Mouse (Mus musculus) hematopoietic stem cell, adult 5-6 weeks (primary cell): ENCODE data around the gene Pde6h. TPM values are rescaled to one million over a fixed set of nuclear protein-coding genes. Genes with fewer than 3 reads are reported as not detected.
A peak's percentile ranks its signal among the peaks of the same experiment; 100 is the strongest.
"Not testable (repeated sequence)": the region's sequence is repeated elsewhere in the genome, so short reads cannot be mapped to it uniquely, and the experiment has no call there.

ENCODE experiments used
- ATAC-seq, 2 experiments: fragments of 125-278 bp in 1 of 2; replicated peaks in 1 of 2; 2 replicates each; pipeline ENCODE4 v1.8.0; 2016 to 2017; ENCODE audit warnings: inconsistent platforms in 2 of 2, mild to moderate bottlenecking in 2 of 2, moderate number of reproducible peaks in 2 of 2, low read depth in 1 of 2, moderate TSS enrichment in 1 of 2; ENCODE audit not compliant: low FRiP score in 2 of 2, poor library complexity in 2 of 2, severe bottlenecking in 2 of 2, insufficient read depth in 1 of 2, low TSS enrichment in 1 of 2
- total RNA-seq: library from RNA; stranded (forward); fragments of 172-1452, 232-1000 nt; gene quantifications from 2 replicates; pipeline ENCODE4 v1.2.3, GENCODE M21; 2017

Gene Pde6h
- 0.44 TPM in 1 of 2 replicates, not detected in the other for total RNA-seq

GRCm38 (mm10) chr6:136923532-136923931 is at the start of gene Pde6h:
Pde6h (plus strand) TSS chr6:136923832.
- no peak for ATAC-seq

DNA sequence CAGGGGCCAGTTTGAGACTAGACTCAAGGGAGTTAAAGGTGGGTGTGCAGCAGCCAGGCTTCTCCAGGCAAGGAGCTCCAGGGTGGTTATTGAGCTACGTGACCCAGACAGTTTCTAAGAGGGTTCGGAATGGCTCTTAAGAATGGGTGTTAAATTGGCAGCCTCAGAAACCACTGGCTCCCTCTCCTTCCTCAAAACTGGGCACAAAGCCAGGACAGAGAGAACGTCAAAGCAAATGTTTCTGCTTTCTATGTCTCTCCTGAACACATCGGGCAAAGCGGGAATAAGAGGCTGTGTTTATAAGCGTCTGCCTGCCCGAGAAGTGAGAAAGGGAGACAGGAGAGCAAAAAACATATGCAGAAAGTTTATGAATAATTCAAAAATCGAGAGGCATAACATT is 49.0 kb upstream of the Pde6h start:
- peak; percentile 49 to 68 for ATAC-seq

DNA sequence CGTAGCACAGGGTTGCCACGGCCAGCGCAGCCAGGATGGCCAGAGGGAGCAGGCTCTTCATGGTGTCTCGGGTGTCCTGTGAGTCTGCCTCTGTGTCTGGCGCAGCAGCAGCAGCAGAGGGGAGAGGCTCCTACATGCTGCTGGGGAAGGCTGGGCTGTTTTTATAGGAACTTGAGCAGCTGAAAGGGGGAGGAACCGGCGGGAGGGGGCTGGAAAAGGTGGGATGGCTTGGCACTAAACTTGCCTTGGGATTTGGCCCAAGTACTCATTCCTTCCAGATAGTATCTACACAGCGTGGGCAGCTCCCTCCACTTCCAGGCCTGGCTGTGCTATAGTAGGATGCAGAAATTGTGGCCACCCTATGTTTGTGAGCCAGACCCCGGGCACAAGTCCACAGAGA is 48.0 kb upstream of the Pde6h start, which contains the start of gene Mgp:
TSS of gene Mgp (minus strand) at position 154 of the 400 bp plus-strand sequence.
- ATAC-seq = no peak

DNA sequence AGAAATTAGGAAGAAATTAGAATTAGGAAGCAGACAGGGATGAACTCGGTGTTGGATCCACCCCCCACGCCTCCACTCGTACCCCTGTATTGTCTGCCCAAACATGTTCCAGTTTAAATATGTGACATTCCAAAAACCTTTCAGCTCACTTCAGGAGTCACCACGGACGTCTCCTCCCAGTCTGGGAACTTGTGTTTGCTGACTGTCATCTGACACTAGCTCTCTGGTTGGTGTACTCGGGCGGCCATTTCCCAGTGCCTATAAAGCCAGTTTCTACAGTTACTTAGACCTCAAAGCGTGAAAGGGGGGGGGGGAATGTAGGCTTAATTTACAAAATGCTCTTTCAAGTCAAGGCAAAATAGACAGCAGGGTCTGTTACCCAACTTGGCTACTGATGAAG is 42.0 kb upstream of the Pde6h start:
- ATAC-seq = no peak

GRCm38 (mm10) chr6:136883431-136883915 is 40.2 kb upstream of the Pde6h start:
- no peak for ATAC-seq

- no peak for ATAC-seq
Observed at GRCm38 (mm10) chr6:136883961-136884360, 39.7 kb upstream of the Pde6h start.

- not testable (repeated sequence) for ATAC-seq
Observed at GRCm38 (mm10) chr6:136884766-136885165, 38.9 kb upstream of the Pde6h start.

DNA sequence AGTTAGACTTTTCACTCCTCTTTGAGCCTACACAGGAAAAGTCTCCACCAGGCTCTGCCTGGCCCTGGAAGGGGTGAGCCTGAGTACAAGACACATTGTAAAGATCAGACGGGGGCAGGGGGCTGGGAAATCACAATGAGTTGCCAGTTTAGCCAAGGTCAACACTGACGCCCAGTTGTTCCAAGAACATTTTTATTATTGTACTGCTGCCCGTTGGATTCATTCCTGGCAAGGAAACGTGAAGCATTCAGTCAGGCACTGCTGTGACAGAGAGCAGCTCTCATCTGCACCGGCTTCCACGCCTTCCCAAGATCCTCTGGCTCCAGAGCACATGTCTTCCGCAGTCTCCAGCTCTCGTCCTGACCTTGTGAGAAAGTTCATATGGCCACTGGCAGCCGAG is 35.8 kb upstream of the Pde6h start:
- no peak for ATAC-seq

DNA sequence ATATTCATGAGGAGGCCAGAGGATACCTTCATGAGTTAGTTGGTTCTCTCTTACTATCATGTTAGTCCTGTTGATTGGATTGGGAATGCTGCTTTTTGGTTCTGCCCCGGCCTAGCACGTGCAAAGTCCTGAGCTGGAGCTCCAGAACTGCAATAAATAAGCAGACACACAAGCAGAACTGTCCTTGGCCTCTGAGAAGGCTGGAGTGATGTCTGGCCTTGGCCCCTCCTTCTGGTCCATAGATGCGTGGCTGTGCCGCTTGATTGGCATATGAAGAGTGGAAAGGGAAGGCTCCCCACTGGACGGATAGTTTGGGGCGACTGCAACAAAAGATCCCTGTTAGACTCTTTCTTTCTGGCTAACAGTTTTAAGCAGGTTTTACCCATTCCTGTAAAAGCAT is 34.6 kb upstream of the Pde6h start:
- ATAC-seq = no peak

GRCm38 (mm10) chr6:136889554-136889953 is 34.1 kb upstream of the Pde6h start:
- no peak for ATAC-seq

- ATAC-seq = no peak
Observed at GRCm38 (mm10) chr6:136892002-136892401, 31.6 kb upstream of the Pde6h start.

DNA sequence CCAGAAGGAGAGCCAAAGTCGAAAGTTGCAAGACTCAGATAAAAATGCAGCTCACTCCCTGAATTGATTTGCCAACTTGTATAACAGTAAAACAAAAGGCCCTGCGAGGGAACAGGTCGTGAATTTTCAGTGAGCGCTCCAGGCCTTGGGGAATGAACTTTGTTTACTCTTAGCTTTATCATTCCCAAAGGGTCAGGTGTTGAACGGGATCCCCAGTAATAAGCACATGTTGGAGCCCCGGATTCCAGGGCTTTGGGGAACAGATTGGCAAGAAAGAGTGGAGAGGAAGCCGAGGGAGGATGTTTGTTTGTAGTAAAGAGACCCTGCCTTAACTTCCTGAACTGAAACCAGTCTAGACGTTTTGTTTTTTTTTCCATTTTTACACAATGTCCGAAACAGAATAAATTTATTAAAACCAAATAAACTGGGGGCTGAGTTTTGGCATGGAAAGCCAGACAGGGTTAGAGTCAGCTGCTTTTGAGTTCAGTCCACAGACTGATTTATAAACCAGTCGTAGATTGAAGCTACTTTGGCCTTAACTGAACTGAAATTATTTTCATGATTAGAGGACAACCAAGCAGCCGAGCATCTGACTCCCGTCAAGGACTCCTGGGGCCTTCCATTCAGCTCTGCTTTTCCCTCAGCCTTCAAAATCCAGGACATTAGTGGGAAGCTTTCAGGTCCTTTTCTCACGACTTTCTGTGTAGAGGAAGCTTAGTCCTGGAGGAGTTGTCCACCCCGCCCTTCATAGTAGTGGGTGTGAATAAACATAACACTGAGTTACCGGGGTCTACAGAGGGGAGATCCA is 28.9 kb upstream of the Pde6h start:
- no peak for ATAC-seq

- no peak for ATAC-seq
Observed at GRCm38 (mm10) chr6:136897789-136898188, 25.8 kb upstream of the Pde6h start.

GRCm38 (mm10) chr6:136898222-136898621 is 25.4 kb upstream of the Pde6h start:
- no peak for ATAC-seq

- ATAC-seq = 0 out of 4 replicates have a peak, but pooled peaks of 1 of the 2 experiments have one; percentile 34
Observed at GRCm38 (mm10) chr6:136898954-136899353, 24.7 kb upstream of the Pde6h start.

DNA sequence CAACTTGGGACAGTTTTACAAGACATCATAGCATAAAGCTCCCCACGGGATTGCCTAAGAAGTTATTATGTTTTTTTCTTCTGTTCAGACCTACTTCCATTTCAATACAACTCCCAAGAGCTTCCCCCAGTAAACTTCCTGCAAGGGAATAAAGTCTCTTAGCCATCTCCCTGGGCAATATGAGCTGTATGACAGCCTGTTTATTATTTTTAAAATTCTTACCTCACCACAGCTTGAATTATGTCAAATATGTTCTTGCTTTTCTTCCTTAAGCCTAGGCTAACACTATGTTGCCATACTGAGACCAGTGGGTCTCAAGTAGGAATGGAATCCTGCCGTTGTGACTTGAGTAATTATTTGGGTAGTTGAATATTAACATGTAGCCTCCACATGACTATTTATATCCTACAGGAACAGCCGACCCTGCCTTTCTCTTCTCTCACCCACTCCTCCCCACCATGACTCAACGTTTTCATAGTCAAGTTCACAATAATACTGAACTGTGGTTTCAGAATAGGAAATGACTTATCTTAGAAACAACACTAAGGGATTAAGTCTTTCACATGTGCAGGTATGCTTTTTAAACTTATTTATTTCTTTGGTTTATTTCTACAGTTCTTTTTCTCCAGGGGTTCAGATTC is 23.1 kb upstream of the Pde6h start:
- peak; percentile 60 to 68 for ATAC-seq

GRCm38 (mm10) chr6:136901010-136901409 is 22.6 kb upstream of the Pde6h start:
- no peak; a peak in 1 of 4 replicates for ATAC-seq

- ATAC-seq = no peak
Observed at GRCm38 (mm10) chr6:136902527-136902926, 21.1 kb upstream of the Pde6h start.
